Mouse (Mus musculus) subcutaneous adipose tissue, adult 2 months (tissue): Measurements from ENCODE around the gene Olfr715. TPM values are rescaled to one million over a fixed set of nuclear protein-coding genes. Genes with fewer than 3 reads are reported as not detected.

Experiments used
- polyA plus RNA-seq: library from polyadenylated mRNA; depleted of rRNA; stranded (reverse); fragments of >200 nt; gene quantifications from 2 replicates; pipeline ENCODE4 v1.2.3, GENCODE M21; 2012; ENCODE audit warnings: low replicate concordance; rRNA removed

The Olfr715 gene
- polyA plus RNA-seq: not detected in 2 replicates

DNA sequence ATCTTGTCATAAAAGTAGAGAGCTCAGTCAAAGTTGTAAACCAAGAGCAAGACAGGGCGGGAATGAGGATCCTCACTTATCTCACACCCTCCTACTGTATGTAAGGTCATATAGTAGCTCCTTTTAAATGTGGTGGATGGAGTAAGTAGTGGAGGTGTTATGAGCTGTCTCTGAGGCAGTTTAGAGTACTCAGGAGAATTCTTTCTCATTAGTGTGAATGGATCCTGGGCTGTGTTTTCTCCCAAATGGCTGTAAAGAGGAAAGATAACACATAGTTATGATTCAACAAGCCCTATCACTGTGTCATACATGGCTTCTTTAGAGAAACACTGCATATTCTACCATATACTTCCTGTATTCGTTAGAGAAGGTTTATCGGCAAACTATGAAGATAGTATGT is at the start of gene Olfr715:
Gene Olfr715, minus strand, starts transcription at position 101 of the 400 bp plus-strand sequence.

DNA sequence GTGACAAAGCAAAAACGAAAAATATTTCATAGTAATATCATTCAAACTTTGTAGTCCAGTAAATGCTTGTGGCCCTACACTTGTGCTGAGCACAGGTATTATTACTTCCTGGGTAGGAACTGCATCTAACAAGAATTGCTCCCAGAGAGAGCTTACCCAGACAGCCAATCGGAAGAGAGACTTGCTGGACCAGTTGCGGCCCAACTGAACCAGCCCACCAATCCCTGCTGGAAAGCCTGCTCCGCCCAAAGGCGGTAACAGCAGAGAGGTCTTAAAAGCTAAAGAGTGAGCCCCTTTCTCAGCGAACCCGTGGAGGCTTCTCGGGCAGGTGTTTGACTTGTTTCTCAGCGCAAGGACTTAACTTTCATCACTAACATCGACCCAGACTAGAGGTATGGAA is 35.8 kb upstream of the Olfr715 start, which contains the start of gene Nlrp14:
Gene Nlrp14, plus strand, starts transcription at position 301 of the 400 bp plus-strand sequence.

DNA sequence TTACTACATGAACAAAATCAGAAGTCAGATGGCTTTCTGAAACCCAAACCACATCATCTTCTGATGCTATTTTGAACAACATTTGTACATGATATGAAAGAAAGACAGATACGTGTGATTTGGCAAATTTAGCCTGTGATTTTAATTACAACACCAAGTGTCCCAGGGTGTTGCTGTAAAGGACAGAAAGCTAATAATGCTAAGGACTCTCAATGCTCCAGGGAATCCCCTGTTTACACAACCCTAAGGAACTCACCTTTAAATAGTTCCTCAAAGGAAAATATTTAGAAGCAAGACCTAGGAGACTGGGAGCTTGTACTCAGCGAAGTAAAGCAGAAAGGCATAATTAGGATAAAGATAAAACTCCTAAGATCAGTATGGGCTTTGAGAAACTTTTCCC is 7.1 kb upstream of the Olfr715 start, which contains the start of gene Olfr716:
Gene Olfr716, plus strand, starts transcription at position 301 of the 400 bp plus-strand sequence.

DNA sequence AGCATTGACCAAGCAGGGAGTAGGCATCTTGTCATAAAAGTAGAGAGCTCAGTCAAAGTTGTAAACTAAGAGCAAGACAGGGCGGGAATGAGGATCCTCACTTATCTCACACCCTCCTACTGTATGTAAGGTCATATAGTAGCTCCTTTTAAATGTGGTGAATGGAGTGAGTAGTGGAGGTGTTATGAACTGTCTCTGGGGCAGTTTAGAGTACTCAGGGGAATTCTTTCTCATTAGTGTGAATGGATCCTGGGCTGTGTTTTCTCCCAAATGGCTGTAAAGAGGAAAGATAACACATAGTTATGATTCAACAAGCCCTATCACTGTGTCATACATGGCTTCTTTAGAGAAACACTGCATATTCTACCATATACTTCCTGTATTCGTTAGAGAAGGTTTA is 20.6 kb downstream of the Olfr715 start, which contains the start of gene Olfr715b:
Gene Olfr715b, minus strand, starts transcription at position 101 of the 400 bp plus-strand sequence.

DNA sequence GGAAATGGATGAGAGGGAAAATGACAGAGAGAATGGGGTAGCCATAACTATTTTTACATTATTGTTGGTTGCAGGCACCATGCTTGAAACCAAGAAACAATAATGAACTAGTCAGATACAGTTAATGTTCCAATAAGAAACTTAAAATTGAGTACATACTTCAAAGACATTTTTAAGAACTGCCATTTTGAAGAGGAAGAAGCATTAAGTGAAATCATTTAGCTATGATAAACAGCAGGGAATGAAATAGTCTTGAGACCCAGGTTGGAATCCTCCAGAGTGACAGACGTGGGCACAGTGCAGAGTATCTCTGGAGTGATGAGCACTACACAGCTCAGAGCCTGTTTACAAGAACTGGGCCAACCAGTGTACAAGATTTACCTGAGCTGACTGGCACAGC is 38.0 kb downstream of the Olfr715 start, which contains the start of gene Olfr17:
Gene Olfr17, plus strand, starts transcription at position 301 of the 400 bp plus-strand sequence.

Other genes with a start within 250 kb of the Olfr715 start
- gene Olfr706, start 242.9 kb downstream of the Olfr715 start, polyA plus RNA-seq: not detected in 2 replicates
- not detected in 2 replicates for gene Olfr707, start 229.8 kb downstream of the Olfr715 start, polyA plus RNA-seq
- not detected in 2 replicates for gene Olfr1532-ps1, start 223.1 kb downstream of the Olfr715 start, polyA plus RNA-seq
- not detected in 2 replicates for gene Olfr709-ps1, start 198.9 kb downstream of the Olfr715 start, polyA plus RNA-seq
- gene Olfr710, start 182.8 kb downstream of the Olfr715 start, polyA plus RNA-seq: not detected in 2 replicates
- not detected in 2 replicates for gene Olfr6, start 167.1 kb downstream of the Olfr715 start, polyA plus RNA-seq
- gene Olfr711, start 155.6 kb downstream of the Olfr715 start, polyA plus RNA-seq: not detected in 2 replicates
- not detected in 2 replicates for gene Olfr2, start 125.0 kb downstream of the Olfr715 start, polyA plus RNA-seq
- gene Olfr713, start 99.9 kb downstream of the Olfr715 start, polyA plus RNA-seq: not detected in 2 replicates
- gene Olfr714, start 60.1 kb downstream of the Olfr715 start, polyA plus RNA-seq: not detected in 2 replicates
- not detected in 2 replicates for gene Olfr17, start 37.9 kb downstream of the Olfr715 start, polyA plus RNA-seq
- not detected in 2 replicates for gene Olfr715b, start 20.7 kb downstream of the Olfr715 start, polyA plus RNA-seq
- gene Olfr716, start 7.2 kb upstream of the Olfr715 start, polyA plus RNA-seq: not detected in 2 replicates
- gene Nlrp14, start 35.9 kb upstream of the Olfr715 start, polyA plus RNA-seq: not detected in 2 replicates
- gene Rbmxl2, start 78.4 kb upstream of the Olfr715 start, polyA plus RNA-seq: not detected in 2 replicates
- gene Syt9, start 239.6 kb upstream of the Olfr715 start, polyA plus RNA-seq: 0.73 TPM in 1 of 2 replicates, not detected in the other